In genomic region chr11:68730792-68731191, GRCm38 (mm10) we compare ENCODE assay signal across 30 mouse cellular contexts. TPM values are rescaled to one million over a fixed set of nuclear protein-coding genes. Genes with fewer than 3 reads are reported as not detected.
A peak's percentile ranks its signal among the peaks of the same experiment; 100 is the strongest.
DNase-seq lines count a peak whose midpoint lies in the region; ATAC-seq lines count a peak whose summit lies in the region.
"Had no signal": no experiment of that assay in that cellular context is flagged by ENCODE, and none has a peak within 500 bp of the region (broad histone marks: within the 10 kb centered on the region; RNA-seq: fewer than 3 reads in every experiment).

No protein-coding gene starts in this region.

- H3K4me1 ChIP-seq in limb, embryonic 12.5 days (replicated peaks), result peaks cover 34% of the 10 kb centered on the region
- H3K4me1 ChIP-seq in limb, embryonic 10.5 days, result no peaks in the 10 kb centered on the region
- H3K4me1 ChIP-seq: embryonic facial prominence, embryonic 12.5 days; forebrain, embryonic 13.5 days; neural tube, embryonic 13.5 days had no signal

- DNase-seq in heart, postnatal 4 days, result peak; percentile 32
- DNase-seq in heart, adult 8-10 months (ENCODE audit: low spot score), result no peak
- DNase-seq in limb, embryonic 10.5 days (ENCODE audit: low spot score), result no peak
- DNase-seq in urinary bladder, postnatal 14 days (ENCODE audit: low spot score), result peak; percentile 27
- DNase-seq in urinary bladder, adult 18-20 months (ENCODE audit: low spot score in 2 of 2), result no peak
- DNase-seq in layer of hippocampus, adult 8-10 months (ENCODE audit: low spot score in 2 of 2), result no peak
- DNase-seq: B cell, adult 2 months; cerebellum, adult 11 months; cerebellum, adult 9-11 months; gastrocnemius, postnatal 36 days; layer of hippocampus, postnatal 36 days; retina, postnatal 1 day; right cerebral cortex, postnatal 25 days; spleen, adult 18-20 months; thymus, postnatal 14 days had no signal

- no peak for ATAC-seq in limb, embryonic 12.5 days (ENCODE audit: insufficient number of reproducible peaks, insufficient read depth, low FRiP score, low TSS enrichment, low read depth)
- ATAC-seq: forebrain, embryonic 13.5 days; inflammation-experienced regulatory T-cells, adult 6 months; midbrain, embryonic 16.5 days; Patski had no signal

- peaks cover 46% of the 10 kb centered on the region for H3K36me3 ChIP-seq in limb, embryonic 12.5 days
- peaks cover 73% of the 10 kb centered on the region for H3K36me3 ChIP-seq in limb, embryonic 10.5 days
- H3K36me3 ChIP-seq: G1E had no signal

- no peak overlapping the region for H3K4me3 ChIP-seq in limb, embryonic 12.5 days (replicated peaks)
- H3K4me3 ChIP-seq in limb, embryonic 10.5 days, result no peak overlapping the region
- H3K4me3 ChIP-seq: embryonic facial prominence, embryonic 12.5 days; forebrain, embryonic 13.5 days; layer of hippocampus, adult 2 months; limb, embryonic 13.5 days; myocyte; neural tube, embryonic 13.5 days had no signal

- H3K9me3 ChIP-seq in limb, embryonic 12.5 days, result no peaks in the 10 kb centered on the region
- no peaks in the 10 kb centered on the region for H3K9me3 ChIP-seq in limb, embryonic 10.5 days (replicated peaks)
- H3K9me3 ChIP-seq: embryonic facial prominence, embryonic 12.5 days; forebrain, embryonic 13.5 days; G1E; neural tube, embryonic 13.5 days had no signal

- 0 out of 2 replicates have a peak overlapping the region, but pooled peaks have one; percentile 6 for H3K4me2 ChIP-seq in limb, embryonic 12.5 days
- H3K4me2 ChIP-seq: embryonic facial prominence, embryonic 12.5 days; forebrain, embryonic 13.5 days; heart, embryonic 11.5 days; hindbrain, embryonic 14.5 days; limb, embryonic 13.5 days; neural tube, embryonic 13.5 days had no signal

- peak overlapping the region; percentile 62 for H3K27ac ChIP-seq in limb, embryonic 12.5 days
- no peak overlapping the region for H3K27ac ChIP-seq in limb, embryonic 10.5 days
- H3K27ac ChIP-seq: embryonic facial prominence, embryonic 12.5 days; forebrain, embryonic 13.5 days; hindbrain, embryonic 14.5 days; layer of hippocampus, adult 2 months; limb, embryonic 13.5 days; liver, embryonic 14.5 days; neural tube, embryonic 13.5 days had no signal

- no peak overlapping the region for H3K9ac ChIP-seq in limb, embryonic 12.5 days (replicated peaks)
- H3K9ac ChIP-seq: embryonic facial prominence, embryonic 12.5 days; forebrain, embryonic 13.5 days; hindbrain, embryonic 14.5 days; limb, embryonic 13.5 days; liver, embryonic 14.5 days; neural tube, embryonic 13.5 days had no signal

- 58% methylated on average over 5 of the region's 5 CpGs for WGBS in limb, embryonic 12.5 days
- WGBS in limb, embryonic 10.5 days, result 83% methylated on average over 5 of the region's 5 CpGs

- H3K27me3 ChIP-seq in limb, embryonic 12.5 days, result no peaks in the 10 kb centered on the region
- no peaks in the 10 kb centered on the region for H3K27me3 ChIP-seq in limb, embryonic 10.5 days (ENCODE audit: low read depth, poor library complexity, severe bottlenecking)
- H3K27me3 ChIP-seq: CH12.LX; embryonic facial prominence, embryonic 12.5 days; forebrain, embryonic 13.5 days; limb, embryonic 13.5 days; neural tube, embryonic 13.5 days; Patski had no signal

RNA-seq across cellular contexts. Expression of gene Myh10, which starts 39.4 kb away (rescaled TPM):
- 100 to 1,000 TPM; 165 to 169 TPM for total RNA-seq in heart, postnatal 4 days (2021)
- 10 to 100 TPM; 21.6 to 24.0 (median 22.9) TPM for total RNA-seq in heart, adult 8-10 months (2022)
- 175 and 189 TPM in 2 replicates for polyA plus RNA-seq in limb, embryonic 12.5 days (2016; fragmentation: Nextera tagmentation; extraction: Ambion mirVana)
- 138 and 176 TPM in 2 replicates for polyA plus RNA-seq in limb, embryonic 10.5 days (2016; fragmentation: Nextera tagmentation; extraction: Ambion mirVana)
- total RNA-seq in layer of hippocampus, adult 8-10 months (2022), result 100 to 1,000 TPM; 139 to 165 (median 152) TPM

Comparison
In these comparisons a context has a peak if more than half of its experiments do, and no peak if none do; other contexts are left out.
1. DNase-seq: peak in heart, postnatal 4 days (single experiment) and urinary bladder, postnatal 14 days (single experiment); none in heart, adult 8-10 months (single experiment), limb, embryonic 10.5 days (single experiment), urinary bladder, adult 18-20 months (0 of 2) and layer of hippocampus, adult 8-10 months (0 of 2).
2. RNA of gene Myh10, which starts 39.4 kb away (total RNA-seq): 165 to 169 TPM in heart, postnatal 4 days and 139 to 165 TPM in layer of hippocampus, adult 8-10 months; 21.6 to 24.0 TPM in heart, adult 8-10 months; every median in the first group is over 4 times any median in the second.